Mouse (Mus musculus) heart, postnatal 0 days (tissue): ENCODE data around the gene Rai14. TPM values are rescaled to one million over a fixed set of nuclear protein-coding genes. Genes with fewer than 3 reads are reported as not detected.

Source experiments
- ATAC-seq: fragments of 200-750 bp; cut with Nextera tagmentation; 2 replicates; pipeline ENCODE4 v1.8.0; 2017; ENCODE audit warnings: low read depth, moderate number of reproducible peaks, moderate library complexity; ENCODE audit not compliant: insufficient read depth
- DNase-seq: peaks from one replicate; pipeline ENCODE4 v3.0.0-alpha.2; 2016; ENCODE audit warnings: low spot score
- H3K27ac ChIP-seq: fragments of 300-500 bp; sonication (generic); 2 replicates; pipeline ENCODE4 v1.5.1; 2014; ENCODE audit warnings: low read depth, mild to moderate bottlenecking
- H3K27me3 ChIP-seq: fragments of 300-500 bp; sonication (generic); 2 replicates; pipeline ENCODE4 v1.6.1; 2014; ENCODE audit warnings: low read length, mixed read lengths; ENCODE audit not compliant: control insufficient read depth, insufficient read depth
- H3K36me3 ChIP-seq: fragments of 300-500 bp; sonication (generic); replicated peaks from 2 replicates; pipeline ENCODE4 v1.6.1; 2014; ENCODE audit warnings: low read length, mixed read lengths; ENCODE audit not compliant: control insufficient read depth, insufficient read depth
- H3K4me1 ChIP-seq: fragments of 300-500 bp; sonication (generic); 2 replicates; pipeline ENCODE4 v1.6.1; 2014; ENCODE audit warnings: antibody characterized with exemption; ENCODE audit not compliant: control insufficient read depth, insufficient read depth
- H3K4me2 ChIP-seq: fragments of 300-500 bp; sonication (generic); 2 replicates; pipeline ENCODE4 v1.6.1; 2014; ENCODE audit warnings: low read depth, mild to moderate bottlenecking, low read length, moderate library complexity
- H3K4me3 ChIP-seq: fragments of 300-500 bp; sonication (generic); 2 replicates; pipeline ENCODE4 v1.5.1; 2014; ENCODE audit warnings: low read depth, low read length
- H3K9ac ChIP-seq: fragments of 300-500 bp; sonication (generic); replicated peaks from 2 replicates; pipeline ENCODE4 v1.6.1; 2014; ENCODE audit warnings: low read depth, low read length, mixed read lengths
- H3K9me3 ChIP-seq: fragments of 300-500 bp; sonication (generic); replicated peaks from 2 replicates; pipeline ENCODE4 v1.6.1; 2016; ENCODE audit warnings: low read length; ENCODE audit not compliant: control insufficient read depth
- CTCF ChIP-seq: IDR thresholded peaks from 2 replicates; pipeline ENCODE4 v1.5.1; 2016; ENCODE audit warnings: antibody characterized with exemption, control low read depth, low read depth
- EP300 ChIP-seq: IDR thresholded peaks from 2 replicates; pipeline ENCODE4 v1.6.1; 2016; ENCODE audit warnings: antibody characterized with exemption, low read depth
- WGBS: fragments of 180-500 bp; shearing (Covaris S2); extraction: QIAGEN DNeasy Blood & Tissue Kit; methylation state at CpG from one replicate; pipeline ENCODE4 v1.1.7; 2014; 5-methylcytosine and 5-hydroxymethylcytosine counted together
- polyA plus RNA-seq: library from polyadenylated mRNA; unstranded; fragments of >200 nt; fragmentation: Nextera tagmentation; extraction: Ambion mirVana; gene quantifications from 2 replicates; pipeline ENCODE4 v1.2.1, GENCODE M21; 2015
- total RNA-seq: library from RNA; depleted of rRNA; stranded (reverse); fragments of >200 nt; gene quantifications from 2 replicates; pipeline ENCODE4 v1.2.3, GENCODE M21; 2014; ENCODE audit warnings: low replicate concordance

Rai14 gene
- total and polyA plus RNA-seq, 2 experiments from 2014 or later = 4.1 to 8.9 TPM

- no peak for ATAC-seq
- H3K9ac ChIP-seq = no peak overlapping the region
- no peaks in the 10 kb centered on the region for H3K4me1 ChIP-seq
- H3K27ac ChIP-seq = no peak overlapping the region
- 54% methylated on average over 16 of the region's 16 CpGs for WGBS
- no peaks in the 10 kb centered on the region for H3K9me3 ChIP-seq
- DNase-seq = no peak
- H3K36me3 ChIP-seq = no peaks in the 10 kb centered on the region
- H3K27me3 ChIP-seq = no peaks in the 10 kb centered on the region
- no peak overlapping the region for H3K4me3 ChIP-seq
- H3K4me2 ChIP-seq = no peak overlapping the region
- TF ChIP-seq CTCF = no peak
- no peak for TF ChIP-seq EP300
Measured at GRCm38 (mm10) chr15:10598259-10599225, 115.9 kb downstream of the Rai14 start.

GRCm38 (mm10) chr15:10596871-10597270 lies 117.6 kb downstream of the Rai14 start:
- Histone ChIP-seq H3K4me1 (no peaks in the 10 kb centered on the region), H3K4me3 (no peak overlapping the region), H3K27me3 (no peaks in the 10 kb centered on the region), H3K4me2 (no peak overlapping the region), H3K9me3 (no peaks in the 10 kb centered on the region), H3K27ac (no peak overlapping the region), H3K9ac (no peak overlapping the region), H3K36me3 (no peaks in the 10 kb centered on the region)
- TF ChIP-seq EP300 = no peak
- TF ChIP-seq CTCF = no peak
- DNase-seq (no peak), ATAC-seq (no peak)
- WGBS = 88% methylated on average over 9 of the region's 9 CpGs

GRCm38 (mm10) chr15:10595408-10595807 lies 119.0 kb downstream of the Rai14 start:
- Histone ChIP-seq H3K9me3 (no peaks in the 10 kb centered on the region), H3K36me3 (no peaks in the 10 kb centered on the region), H3K4me2 (no peak overlapping the region), H3K27me3 (no peaks in the 10 kb centered on the region), H3K4me3 (no peak overlapping the region), H3K9ac (no peak overlapping the region), H3K4me1 (no peaks in the 10 kb centered on the region), H3K27ac (no peak overlapping the region)
- no peak for ATAC-seq
- no peak for DNase-seq
- 83% methylated on average over 6 of the region's 6 CpGs for WGBS
- no peak for TF ChIP-seq CTCF
- TF ChIP-seq EP300 = no peak

- Histone ChIP-seq H3K9ac (no peak overlapping the region), H3K9me3 (no peaks in the 10 kb centered on the region), H3K4me3 (no peak overlapping the region), H3K4me2 (no peak overlapping the region), H3K27ac (no peak overlapping the region), H3K36me3 (no peaks in the 10 kb centered on the region), H3K27me3 (no peaks in the 10 kb centered on the region), H3K4me1 (no peaks in the 10 kb centered on the region)
- no peak for TF ChIP-seq EP300
- no peak for TF ChIP-seq CTCF
- 88% methylated on average over 10 of the region's 10 CpGs for WGBS
- ATAC-seq (no peak), DNase-seq (no peak)
Measured at GRCm38 (mm10) chr15:10594910-10595309, 119.5 kb downstream of the Rai14 start.

- Histone ChIP-seq H3K4me3 (no peak overlapping the region), H3K4me1 (no peaks in the 10 kb centered on the region), H3K36me3 (no peaks in the 10 kb centered on the region), H3K27me3 (no peaks in the 10 kb centered on the region), H3K4me2 (no peak overlapping the region), H3K9me3 (no peaks in the 10 kb centered on the region), H3K27ac (no peak overlapping the region), H3K9ac (no peak overlapping the region)
- ATAC-seq = no peak
- no peak for TF ChIP-seq EP300
- TF ChIP-seq CTCF = no peak
- DNase-seq = no peak
- WGBS = 77% methylated on average over 6 of the region's 6 CpGs
Measured at GRCm38 (mm10) chr15:10593094-10593493, 121.3 kb downstream of the Rai14 start.

GRCm38 (mm10) chr15:10586565-10586964 lies 127.9 kb downstream of the Rai14 start:
- no peak for DNase-seq
- H3K9me3 ChIP-seq = no peaks in the 10 kb centered on the region
- H3K27me3 ChIP-seq = no peaks in the 10 kb centered on the region
- 78% methylated on average over 2 of the region's 2 CpGs for WGBS
- TF ChIP-seq CTCF (no peak), EP300 (no peak)
- H3K27ac ChIP-seq = no peak overlapping the region
- no peak overlapping the region for H3K4me2 ChIP-seq
- ATAC-seq = no peak
- no peak overlapping the region for H3K9ac ChIP-seq
- H3K36me3 ChIP-seq = no peaks in the 10 kb centered on the region
- no peaks in the 10 kb centered on the region for H3K4me1 ChIP-seq
- no peak overlapping the region for H3K4me3 ChIP-seq
